Mouse (Mus musculus): ENCODE measurements around the gene Hist1h4h.

DNA sequence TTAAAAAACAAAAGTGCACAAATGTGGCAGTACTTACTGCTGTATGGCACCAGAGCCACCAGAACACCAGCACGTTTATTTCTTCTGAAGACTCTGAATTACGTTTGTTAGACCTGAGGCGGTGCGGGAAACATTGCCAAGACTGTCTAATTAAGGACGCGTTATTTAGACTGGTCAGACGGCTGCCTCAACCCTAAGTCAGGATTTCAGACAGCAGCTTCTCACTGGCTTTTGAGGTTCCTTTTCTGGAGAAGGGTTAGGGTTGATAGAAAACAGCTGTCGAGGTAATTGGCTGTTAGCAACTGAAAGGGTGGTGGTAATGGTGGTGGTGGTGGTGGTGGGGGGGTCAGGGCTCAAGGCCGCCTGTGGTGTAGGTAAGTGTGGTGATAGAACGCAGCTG is 32.2 kb upstream of the Hist1h4h start:
- TF ChIP-seq POLR2A (IDR thresholded peaks at IDR 0.05; ENCODE audit: low read depth, low read length) (no peak), CTCF (IDR thresholded peaks at IDR 0.05; ENCODE audit: borderline replicate concordance, insufficient read depth, low read length) (no peak)
